7 mouse cellular contexts compared by ENCODE assay signal in the genomic region with DNA sequence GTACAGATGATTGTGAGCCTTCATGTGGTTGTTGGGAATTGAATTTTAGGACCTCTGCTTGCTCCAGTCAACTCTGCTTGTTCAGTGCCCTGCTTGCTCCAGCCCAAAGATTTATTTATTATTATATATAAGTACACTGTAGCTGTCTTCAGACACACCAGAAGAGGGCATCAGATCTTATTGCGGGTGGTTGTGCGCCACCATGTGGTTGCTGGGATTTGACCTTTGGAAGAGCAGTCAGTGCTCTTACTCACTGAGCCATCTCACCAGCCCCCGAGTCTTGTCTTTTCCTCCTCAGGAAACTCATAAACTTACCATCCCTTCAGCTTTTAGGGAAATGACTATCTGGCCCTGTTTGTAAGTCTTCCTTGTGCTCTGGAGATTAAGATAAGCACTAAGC. TPM values are rescaled to one million over a fixed set of nuclear protein-coding genes. Genes with fewer than 3 reads are reported as not detected.
DNase-seq lines count a peak whose midpoint lies in the region; ATAC-seq and TF ChIP-seq lines count a peak whose summit lies in the region.
"Not testable (repeated sequence)": the region's sequence is repeated elsewhere in the genome, so short reads cannot be mapped to it uniquely, and the experiment has no call there.

No protein-coding gene starts in this region.

- H3K27me3 ChIP-seq in ES-Bruce4 (ENCODE audit: control insufficient read depth, insufficient read depth, low read length, poor library complexity, severe bottlenecking); forebrain, postnatal 0 days (ENCODE audit: insufficient read depth, low read length); intestine, postnatal 0 days (replicated peaks; ENCODE audit: control insufficient read depth, insufficient read depth, low read length); lung, postnatal 0 days (replicated peaks; ENCODE audit: insufficient read depth, low read length): not testable (repeated sequence)

- TF ChIP-seq POLR2A in ES-Bruce4 (IDR thresholded peaks at IDR 0.05; ENCODE audit: insufficient read depth, low read length), result not testable (repeated sequence)

- H3K36me3 ChIP-seq in ES-Bruce4 (ENCODE audit: control insufficient read depth, insufficient read depth, low read length, poor library complexity, severe bottlenecking); forebrain, postnatal 0 days (ENCODE audit: insufficient read depth); intestine, postnatal 0 days (ENCODE audit: control insufficient read depth, insufficient read depth); lung, postnatal 0 days (ENCODE audit: insufficient read depth, low read length): not testable (repeated sequence)

- WGBS in forebrain, postnatal 0 days, result 54% methylated on average over 3 of the region's 3 CpGs
- WGBS in intestine, postnatal 0 days, result 30% methylated on average over 3 of the region's 3 CpGs
- 48% methylated on average over 3 of the region's 3 CpGs for WGBS in lung, postnatal 0 days

- H3K4me1 ChIP-seq in ES-Bruce4 (ENCODE audit: control insufficient read depth, insufficient read depth, low read length); forebrain, postnatal 0 days (ENCODE audit: insufficient read depth); intestine, postnatal 0 days (replicated peaks; ENCODE audit: control insufficient read depth, insufficient read depth, low read length); lung, postnatal 0 days (ENCODE audit: insufficient read depth, low read depth, low read length): not testable (repeated sequence)

- not testable (repeated sequence) for TF ChIP-seq EP300 in ES-Bruce4 (IDR thresholded peaks at IDR 0.05; ENCODE audit: insufficient read depth, low read depth, low read length); lung, postnatal 0 days (IDR thresholded peaks at IDR 0.05)

- H3K9me3 ChIP-seq in ES-Bruce4 (replicated peaks; ENCODE audit: control insufficient read depth, insufficient read depth, low read length, poor library complexity, severe bottlenecking); forebrain, postnatal 0 days (ENCODE audit: low read length); intestine, postnatal 0 days (ENCODE audit: control insufficient read depth); lung, postnatal 0 days (ENCODE audit: low read length): not testable (repeated sequence)

- H3K4me2 ChIP-seq in forebrain, postnatal 0 days (ENCODE audit: low read depth); intestine, postnatal 0 days (replicated peaks; ENCODE audit: low read depth); lung, postnatal 0 days (replicated peaks; ENCODE audit: low read depth, low read length): not testable (repeated sequence)

- DNase-seq in adrenal gland, postnatal 14 days, result peak; percentile 20
- not testable (repeated sequence) for DNase-seq in forebrain, postnatal 0 days; layer of hippocampus, adult 2 months (ENCODE audit: low spot score in 2 of 2); lung, postnatal 0 days (ENCODE audit: low spot score)
- DNase-seq in yolk sac, embryonic 10.5 days (ENCODE audit: low spot score), result peak; percentile 26

- not testable (repeated sequence) for ATAC-seq in forebrain, postnatal 0 days; intestine, postnatal 0 days; lung, postnatal 0 days

- H3K9ac ChIP-seq in ES-Bruce4 (ENCODE audit: low read depth, poor library complexity, severe bottlenecking); forebrain, postnatal 0 days; intestine, postnatal 0 days (ENCODE audit: low read depth, low read length); lung, postnatal 0 days (replicated peaks; ENCODE audit: low read depth): not testable (repeated sequence)

- H3K27ac ChIP-seq in ES-Bruce4 (ENCODE audit: insufficient read depth, low read length); forebrain, postnatal 0 days (ENCODE audit: low read depth, low read length); intestine, postnatal 0 days (ENCODE audit: low read depth, low read length); layer of hippocampus, adult 2 months; lung, postnatal 0 days (ENCODE audit: low read length): not testable (repeated sequence)

- H3K4me3 ChIP-seq in ES-Bruce4 (ENCODE audit: low read depth, low read length); forebrain, postnatal 0 days (ENCODE audit: low read depth, low read length); intestine, postnatal 0 days (ENCODE audit: low read depth, low read length); layer of hippocampus, adult 2 months; lung, postnatal 0 days (ENCODE audit: low read depth, low read length): not testable (repeated sequence)

- peak; percentile 52 for TF ChIP-seq CTCF in ES-Bruce4 (IDR thresholded peaks at IDR 0.05; ENCODE audit: low read depth, low read length)
- peak; percentile 50; the same call in 1 of the 2 replicates for TF ChIP-seq CTCF in forebrain, postnatal 0 days (IDR thresholded peaks at IDR 0.05; ENCODE audit: low read depth)
- peak; percentile 62 for TF ChIP-seq CTCF in intestine, postnatal 0 days (IDR thresholded peaks at IDR 0.05; ENCODE audit: low read depth)
- peak; percentile 61 for TF ChIP-seq CTCF in layer of hippocampus, adult 2 months (conservative IDR thresholded peaks at IDR 0.05)
- TF ChIP-seq CTCF in lung, postnatal 0 days (IDR thresholded peaks at IDR 0.05), result peak; percentile 60

RNA-seq across cellular contexts. Expression of gene Aebp2, which starts 40.2 kb away (rescaled TPM):
- polyA plus RNA-seq in ES-Bruce4 (2011; ENCODE audit: insufficient read depth, insufficient read length, low read depth, missing spikeins), result 91.8 and 93.7 TPM in 2 replicates
- 52.3 and 52.8 TPM in 2 replicates for total RNA-seq in adrenal gland, postnatal 14 days (2021)
- total RNA-seq in forebrain, postnatal 0 days (2014; rRNA removed), result 19.5 and 34.6 TPM in 2 replicates
- polyA plus RNA-seq in forebrain, postnatal 0 days (2015; fragmentation: Nextera tagmentation; extraction: Ambion mirVana), result 2.8 and 4.0 TPM in 2 replicates
- 8.2 and 9.5 TPM in 2 replicates for polyA plus RNA-seq in intestine, postnatal 0 days (2015; fragmentation: Nextera tagmentation; extraction: Ambion mirVana)
- total RNA-seq in layer of hippocampus, adult 2 months (2021), result 10 to 100 TPM; 52.3 to 61.4 TPM
- polyA plus RNA-seq in lung, postnatal 0 days (2015; fragmentation: Nextera tagmentation; extraction: Ambion mirVana), result 7.6 and 9.9 TPM in 2 replicates
